Mouse (Mus musculus) lung, embryonic 16.5 days (tissue): Measurements from ENCODE around the gene Vsig10l. TPM values are rescaled to one million over a fixed set of nuclear protein-coding genes. Genes with fewer than 3 reads are reported as not detected.
A peak's percentile ranks its signal among the peaks of the same experiment; 100 is the strongest.

ENCODE experiments used
- ATAC-seq: fragments of 200-750 bp; cut with Nextera tagmentation; 2 replicates; pipeline ENCODE4 v1.8.0; 2017; ENCODE audit warnings: low read depth, mild to moderate bottlenecking, moderate library complexity
- H3K27ac ChIP-seq: fragments of 300-500 bp; sonication (generic); 2 replicates; pipeline ENCODE4 v1.5.1; 2014; ENCODE audit warnings: mild to moderate bottlenecking, control low read depth, low read length
- H3K27me3 ChIP-seq: fragments of 300-500 bp; sonication (generic); 2 replicates; pipeline ENCODE4 v1.6.1; 2014; ENCODE audit warnings: low read depth, low read length, mixed read lengths; ENCODE audit not compliant: control insufficient read depth, insufficient read depth
- H3K36me3 ChIP-seq: fragments of 300-500 bp; sonication (generic); 2 replicates; pipeline ENCODE4 v1.6.1; 2014; ENCODE audit warnings: low read length; ENCODE audit not compliant: control insufficient read depth, insufficient read depth
- H3K4me1 ChIP-seq: fragments of 300-500 bp; sonication (generic); replicated peaks from 2 replicates; pipeline ENCODE4 v1.6.1; 2014; ENCODE audit warnings: low read length, mixed read lengths; ENCODE audit not compliant: control insufficient read depth, insufficient read depth
- H3K4me2 ChIP-seq: fragments of 300-500 bp; sonication (generic); 2 replicates; pipeline ENCODE4 v1.6.1; 2014; ENCODE audit warnings: low read depth, low read length, control low read depth
- H3K4me3 ChIP-seq: fragments of 300-500 bp; sonication (generic); 2 replicates; pipeline ENCODE4 v1.5.1; 2014; ENCODE audit warnings: mild to moderate bottlenecking, low read length, control low read depth
- H3K9ac ChIP-seq: fragments of 300-500 bp; sonication (generic); 2 replicates; pipeline ENCODE4 v1.6.1; 2014; ENCODE audit warnings: low read length, control low read depth
- H3K9me3 ChIP-seq: fragments of 300-500 bp; sonication (generic); 2 replicates; pipeline ENCODE4 v1.6.1; 2016; ENCODE audit warnings: low read length; ENCODE audit not compliant: control insufficient read depth
- WGBS: fragments of 180-500 bp; shearing (Covaris S2); extraction: QIAGEN DNeasy Blood & Tissue Kit; methylation state at CpG from one replicate; pipeline ENCODE4 v1.1.7; 2014; 5-methylcytosine and 5-hydroxymethylcytosine counted together
- polyA plus RNA-seq: library from polyadenylated mRNA; unstranded; fragments of >200 nt; fragmentation: Nextera tagmentation; extraction: Ambion mirVana; gene quantifications from 2 replicates; pipeline ENCODE4 v1.2.1, GENCODE M21; 2015

Gene Vsig10l
- polyA plus RNA-seq, 1 experiment from 2014 or later: 2.8 TPM

DNA sequence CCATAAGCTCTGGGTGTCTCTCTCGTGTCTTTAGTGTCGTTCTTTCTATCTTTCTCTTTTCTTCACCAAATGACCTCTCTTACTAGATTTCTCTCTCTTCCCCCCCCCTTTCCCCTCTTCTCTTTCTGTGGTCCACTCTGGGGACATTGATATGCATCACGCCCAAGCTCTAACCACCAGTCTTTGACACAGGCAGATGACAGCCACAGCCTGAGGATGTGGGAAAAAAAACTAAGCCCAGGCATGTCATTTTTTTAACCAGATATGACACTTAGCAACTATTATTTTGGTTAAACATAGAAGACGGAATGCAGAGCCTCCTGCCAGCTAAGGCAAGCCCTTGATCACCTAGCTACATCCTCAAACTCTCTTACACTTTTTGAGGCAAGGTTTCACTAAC, 24.3 kb upstream of the Vsig10l start:
- Histone ChIP-seq H3K9ac (no peak overlapping the region), H3K27ac (no peak overlapping the region), H3K4me2 (no peak overlapping the region), H3K36me3 (no peaks in the 10 kb centered on the region), H3K9me3 (no peaks in the 10 kb centered on the region), H3K4me1 (peaks cover 8% of the 10 kb centered on the region; the same call in 1 of the 2 replicates), H3K4me3 (no peak overlapping the region), H3K27me3 (no peaks in the 10 kb centered on the region)
- WGBS: 60% methylated on average over 4 of the region's 4 CpGs
- ATAC-seq: no peak

DNA sequence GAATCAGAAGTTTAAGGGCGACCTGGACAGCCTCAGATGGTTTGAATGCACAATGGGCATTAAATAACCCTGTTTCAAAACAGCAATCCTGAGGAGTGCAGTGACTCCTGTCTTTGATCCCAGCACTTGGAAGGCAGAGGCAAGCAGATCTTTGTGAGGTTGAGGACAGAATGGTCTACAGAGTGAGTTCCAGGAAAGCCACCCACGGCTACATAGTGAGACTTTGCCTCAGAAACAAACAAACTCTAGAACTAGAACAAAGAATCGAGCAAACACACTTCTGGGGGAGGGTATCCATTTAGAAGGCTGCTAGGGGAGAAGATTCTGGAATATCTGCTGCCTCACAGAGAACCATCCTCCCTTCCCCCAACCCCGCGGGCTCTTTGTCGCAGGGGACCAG, 22.5 kb upstream of the Vsig10l start, which contains the start of gene Cldnd2:
Gene Cldnd2, plus strand, starts transcription at position 301 of the 400 bp plus-strand sequence.
- no peaks in the 10 kb centered on the region for H3K36me3 ChIP-seq
- peaks cover 18% of the 10 kb centered on the region for H3K4me1 ChIP-seq
- ATAC-seq: no peak
- no peak within 1 kb of the TSS for H3K4me3 ChIP-seq
- H3K9me3 ChIP-seq: no peaks in the 10 kb centered on the region
- H3K4me2 ChIP-seq: no peak within 1 kb of the TSS
- H3K27ac ChIP-seq: no peak within 1 kb of the TSS
- no peaks in the 10 kb centered on the region for H3K27me3 ChIP-seq
- WGBS: 77% methylated on average over 6 of the region's 6 CpGs
- H3K9ac ChIP-seq: no peak within 1 kb of the TSS

DNA sequence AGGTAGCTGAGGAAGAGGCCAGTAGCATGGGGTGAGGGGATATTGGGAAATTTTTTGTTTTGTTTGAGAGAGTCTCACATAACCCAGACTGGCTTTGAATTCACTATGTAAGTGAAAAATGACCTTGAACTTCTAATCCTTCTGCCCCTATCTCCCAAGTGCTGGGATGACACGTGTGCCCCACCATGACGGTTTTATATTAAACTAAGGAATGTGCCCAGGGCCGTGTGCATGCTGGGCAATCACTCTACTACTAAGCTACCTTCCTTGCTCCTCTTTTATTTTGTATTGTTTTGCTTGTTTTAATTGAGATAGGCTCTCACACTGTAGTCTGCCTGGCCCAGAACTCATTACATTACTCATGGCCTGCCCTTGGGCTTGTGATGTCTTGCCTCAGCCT, 21.9 kb upstream of the Vsig10l start:
- H3K27ac ChIP-seq: no peak overlapping the region
- H3K4me1 ChIP-seq: peaks cover 18% of the 10 kb centered on the region
- no peak overlapping the region for H3K4me3 ChIP-seq
- ATAC-seq: no peak
- no peaks in the 10 kb centered on the region for H3K27me3 ChIP-seq
- H3K36me3 ChIP-seq: no peaks in the 10 kb centered on the region
- no peak overlapping the region for H3K4me2 ChIP-seq
- 67% methylated on average over 3 of the region's 3 CpGs for WGBS
- no peaks in the 10 kb centered on the region for H3K9me3 ChIP-seq
- no peak overlapping the region for H3K9ac ChIP-seq

DNA sequence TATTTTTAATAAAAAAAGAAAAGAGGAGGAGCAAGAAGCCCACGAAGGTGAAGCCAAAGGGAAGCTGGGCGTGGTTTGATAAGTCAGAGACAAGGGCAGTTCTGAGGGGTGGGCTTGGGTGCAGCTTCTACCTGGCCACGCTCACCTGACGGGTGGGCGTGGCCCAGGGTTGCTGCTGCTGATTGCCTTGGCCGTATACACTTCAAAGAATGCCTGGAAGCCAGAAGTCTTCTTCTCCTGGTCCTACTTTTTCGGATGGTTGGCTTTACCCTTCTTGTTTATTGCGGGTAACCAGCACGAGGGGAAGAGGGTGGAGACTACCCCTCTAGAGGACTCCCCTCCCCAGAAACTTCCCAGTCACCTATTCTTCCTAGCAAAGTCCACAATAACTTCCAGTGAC, 20.3 kb upstream of the Vsig10l start:
- Histone ChIP-seq H3K4me3 (peak overlapping the region; percentile 64), H3K4me2 (peak overlapping the region; percentile 93), H3K9ac (peak overlapping the region; percentile 78), H3K27ac (peak overlapping the region; percentile 97), H3K27me3 (no peaks in the 10 kb centered on the region), H3K36me3 (no peaks in the 10 kb centered on the region), H3K9me3 (no peaks in the 10 kb centered on the region), H3K4me1 (peaks cover 19% of the 10 kb centered on the region)
- ATAC-seq: no peak
- 9% methylated on average over 9 of the region's 9 CpGs for WGBS

DNA sequence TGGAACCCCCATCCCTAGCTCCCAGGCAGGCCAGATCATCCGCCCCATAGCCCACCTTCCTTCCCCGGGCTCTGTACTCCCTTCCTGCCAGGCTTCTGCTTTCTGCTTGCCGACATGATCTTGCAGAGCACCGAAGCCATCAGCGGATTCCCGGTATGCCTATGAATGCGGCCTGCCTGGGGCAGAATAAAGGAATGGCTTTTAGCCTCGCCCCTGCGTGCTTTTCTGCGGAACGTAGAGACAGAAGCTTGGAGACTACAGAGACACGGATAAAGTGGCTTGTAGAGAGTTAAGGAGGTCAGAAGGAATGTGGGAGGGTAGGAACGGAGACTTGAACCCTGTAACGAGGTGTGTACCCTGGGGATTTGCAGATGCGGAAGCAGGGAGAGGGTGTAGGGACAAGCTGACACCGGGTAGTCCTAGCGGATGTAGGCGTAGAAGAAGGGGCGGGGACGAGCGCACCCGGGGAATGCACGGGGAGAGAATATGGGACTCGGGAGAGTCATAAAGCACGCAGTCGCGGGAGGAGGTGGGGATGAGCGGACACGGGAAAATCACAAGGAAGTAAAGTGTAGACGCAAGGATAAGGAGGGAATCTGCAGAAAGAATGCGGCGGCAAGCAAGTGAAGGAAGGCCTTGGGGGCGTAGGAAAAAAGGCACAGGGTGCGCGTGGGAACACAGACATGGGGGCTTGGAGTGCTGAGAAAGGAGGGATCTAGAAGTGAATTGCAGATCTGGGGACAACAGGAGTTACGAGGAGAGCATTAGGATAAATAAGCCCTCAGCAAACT, 19.6 kb upstream of the Vsig10l start:
- H3K9ac ChIP-seq: peak overlapping the region; percentile 78
- H3K4me2 ChIP-seq: peak overlapping the region; percentile 93
- peak overlapping the region; percentile 64 for H3K4me3 ChIP-seq
- H3K27ac ChIP-seq: peak overlapping the region; percentile 97
- ATAC-seq: peak; percentile 94
- H3K4me1 ChIP-seq: peaks cover 22% of the 10 kb centered on the region
- under 1% methylated on average over 36 of the region's 36 CpGs for WGBS
- H3K27me3 ChIP-seq: no peaks in the 10 kb centered on the region
- no peaks in the 10 kb centered on the region for H3K9me3 ChIP-seq
- no peaks in the 10 kb centered on the region for H3K36me3 ChIP-seq

DNA sequence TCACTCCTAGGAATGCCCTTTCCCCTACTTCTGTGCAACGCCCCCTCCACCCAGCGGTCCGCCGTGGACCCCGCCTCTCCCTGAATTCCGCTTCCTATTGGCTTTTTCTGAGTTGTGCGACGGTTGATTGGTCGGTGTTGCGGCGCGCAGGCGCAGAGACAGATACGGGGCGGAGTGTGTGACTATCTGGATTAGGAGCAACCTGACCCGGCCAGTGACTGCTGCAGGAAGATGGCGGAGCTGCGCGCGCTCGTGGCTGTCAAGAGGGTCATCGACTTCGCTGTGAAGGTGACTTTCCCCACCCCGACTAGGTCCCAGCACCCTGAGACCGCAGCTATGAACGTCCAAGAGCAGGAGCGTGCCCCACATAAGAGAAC, 19.0 kb upstream of the Vsig10l start, which contains the start of the genes Etfb and Gm45233:
Gene Etfb, plus strand, starts transcription at position 167 of the 377 bp plus-strand sequence.
Gene Gm45233, plus strand, starts transcription at position 212 of the 377 bp plus-strand sequence.
- H3K4me3 ChIP-seq: peak within 1 kb of the TSS; percentile 64
- peak; percentile 97 for ATAC-seq
- under 1% methylated on average over 27 of the region's 27 CpGs for WGBS
- H3K9me3 ChIP-seq: no peaks in the 10 kb centered on the region
- no peaks in the 10 kb centered on the region for H3K36me3 ChIP-seq
- H3K4me2 ChIP-seq: peak within 1 kb of the TSS; percentile 93
- peak within 1 kb of the TSS; percentile 78 for H3K9ac ChIP-seq
- H3K27ac ChIP-seq: peak within 1 kb of the TSS; percentile 97
- no peaks in the 10 kb centered on the region for H3K27me3 ChIP-seq
- H3K4me1 ChIP-seq: peaks cover 22% of the 10 kb centered on the region

DNA sequence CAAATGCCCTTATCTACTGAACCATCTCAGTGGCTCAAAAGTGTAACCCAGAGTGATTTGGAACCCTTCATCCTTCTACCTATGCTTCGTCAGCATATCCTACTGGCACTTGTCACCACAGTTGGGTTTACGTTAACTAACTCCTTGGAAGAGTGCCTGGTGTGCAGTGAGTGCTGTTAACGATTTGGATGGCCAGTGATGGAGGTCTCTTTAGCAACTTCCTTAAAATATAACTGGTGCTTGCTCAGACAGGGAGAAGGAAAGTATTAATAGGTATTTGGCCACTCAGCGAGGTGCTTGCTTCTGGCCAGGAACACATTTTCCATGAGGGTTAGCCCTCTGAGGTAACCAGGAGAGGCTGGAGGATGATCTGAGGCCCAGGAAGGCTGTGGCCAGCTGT, 15.2 kb upstream of the Vsig10l start:
- Histone ChIP-seq H3K27me3 (no peaks in the 10 kb centered on the region), H3K4me1 (peaks cover 17% of the 10 kb centered on the region), H3K9me3 (no peaks in the 10 kb centered on the region), H3K4me2 (no peak overlapping the region), H3K36me3 (no peaks in the 10 kb centered on the region; the same call in 1 of the 2 replicates), H3K27ac (no peak overlapping the region), H3K4me3 (no peak overlapping the region), H3K9ac (no peak overlapping the region)
- WGBS: 68% methylated on average over 4 of the region's 4 CpGs
- no peak for ATAC-seq

DNA sequence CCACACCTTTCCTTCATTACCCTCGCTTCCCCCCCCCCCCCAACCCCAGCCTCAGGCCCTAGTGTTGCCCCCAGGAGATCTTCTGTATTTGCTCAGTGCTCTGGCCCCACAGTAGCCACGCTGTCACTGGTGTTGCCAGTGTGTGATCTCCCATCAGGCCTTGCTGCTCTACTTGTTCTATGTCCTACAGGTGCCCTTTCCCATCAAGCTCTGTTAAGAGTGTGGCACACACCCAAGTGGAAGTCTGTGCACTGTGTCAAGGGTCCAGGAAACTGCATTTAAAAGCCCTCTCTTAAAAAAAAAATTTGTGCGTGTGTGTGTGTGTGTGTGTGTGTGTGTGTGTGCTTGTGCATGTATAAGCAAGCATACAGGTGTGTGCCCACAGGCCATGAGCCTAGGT, 14.7 kb upstream of the Vsig10l start:
- Histone ChIP-seq H3K27ac (no peak overlapping the region), H3K27me3 (no peaks in the 10 kb centered on the region), H3K9ac (no peak overlapping the region), H3K9me3 (no peaks in the 10 kb centered on the region), H3K4me2 (no peak overlapping the region), H3K4me1 (peaks cover 15% of the 10 kb centered on the region), H3K4me3 (no peak overlapping the region), H3K36me3 (no peaks in the 10 kb centered on the region; the same call in 1 of the 2 replicates)
- WGBS: 68% methylated on average over 2 of the region's 3 CpGs
- ATAC-seq: no peak

DNA sequence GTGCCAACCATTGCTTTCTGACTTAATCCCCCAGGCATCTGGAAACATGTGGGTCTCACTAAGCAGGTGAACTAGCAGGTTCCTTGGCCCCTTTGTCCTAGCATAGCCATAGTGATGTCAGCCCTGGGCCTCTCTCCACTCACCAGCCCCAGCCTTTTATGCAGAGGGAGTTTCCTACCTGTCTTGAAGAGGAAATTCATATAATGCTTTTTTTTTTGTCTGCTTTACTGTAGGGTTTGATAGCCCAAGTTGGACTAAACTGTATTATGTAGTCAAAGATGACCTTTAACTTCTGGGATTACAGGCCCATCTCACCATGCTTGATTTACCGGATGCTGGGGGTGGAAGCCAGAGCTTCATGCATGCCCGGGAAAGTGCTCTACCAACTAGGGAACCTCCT, 13.1 kb upstream of the Vsig10l start:
- peaks cover 9% of the 10 kb centered on the region for H3K4me1 ChIP-seq
- H3K27me3 ChIP-seq: no peaks in the 10 kb centered on the region
- no peak overlapping the region for H3K9ac ChIP-seq
- no peaks in the 10 kb centered on the region for H3K9me3 ChIP-seq
- peaks cover 3% of the 10 kb centered on the region; the same call in 1 of the 2 replicates for H3K36me3 ChIP-seq
- ATAC-seq: no peak
- H3K4me2 ChIP-seq: no peak overlapping the region
- no peak overlapping the region for H3K4me3 ChIP-seq
- no peak overlapping the region for H3K27ac ChIP-seq
- 96% methylated on average over 2 of the region's 2 CpGs for WGBS
